Mouse (Mus musculus): Measurements from ENCODE around the gene Ubxn7. TPM values are rescaled to one million over a fixed set of nuclear protein-coding genes. Genes with fewer than 3 reads are reported as not detected.

Gene Ubxn7
- polyA plus RNA-seq (2012; rRNA removed; ENCODE audit: low replicate concordance): 6.5 and 13.0 TPM in 2 replicates

DNA sequence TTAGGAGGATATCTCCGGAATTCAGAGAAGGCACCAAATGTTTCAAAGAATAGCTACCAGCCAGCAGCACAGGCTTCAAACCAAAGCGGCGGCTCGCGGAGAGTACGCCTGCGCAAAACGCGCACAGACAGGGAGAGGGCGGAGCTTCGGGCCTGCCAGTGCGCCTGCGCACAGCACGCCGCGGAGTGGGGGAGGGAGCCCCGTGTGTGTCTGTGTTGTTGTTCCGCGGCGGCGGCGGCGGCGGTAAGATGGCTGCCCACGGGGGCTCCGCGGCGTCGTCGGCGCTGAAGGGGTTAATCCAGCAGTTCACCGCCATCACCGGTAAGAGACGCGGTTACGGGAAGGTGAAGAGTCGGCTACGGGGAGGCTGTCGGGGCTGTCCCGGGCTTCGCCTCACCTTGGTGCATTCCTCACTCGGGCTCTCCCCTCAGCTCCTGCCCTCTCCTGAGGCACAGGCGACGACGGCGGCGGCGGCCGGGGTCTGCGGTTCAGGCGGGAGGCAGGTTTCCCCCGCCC is at the start of gene Ubxn7:
Ubxn7 (plus strand) TSS at position 218 of the 516 bp plus-strand sequence.

GRCm38 (mm10) chr16:32400267-32400666 is 68.2 kb downstream of the Ubxn7 start, which contains the start of gene Tm4sf19:
Gene Tm4sf19, plus strand, starts transcription at chr16:32400506.

GRCm38 (mm10) chr16:32419517-32420483 is 87.7 kb downstream of the Ubxn7 start, which contains the start of gene Tctex1d2:
Gene Tctex1d2, plus strand, starts transcription at chr16:32419702.

GRCm38 (mm10) chr16:32430474-32431046 is 98.5 kb downstream of the Ubxn7 start, which contains the start of gene Pcyt1a:
Gene Pcyt1a, plus strand, starts transcription at chr16:32430921.

Other genes starting within 250 kb of the Ubxn7 start
- 29.2 and 39.3 TPM in 2 replicates for gene Pigx, start 232.5 kb upstream of the Ubxn7 start, polyA plus RNA-seq (2012; rRNA removed; ENCODE audit: low replicate concordance)
- 10.3 and 11.5 TPM in 2 replicates for gene Cep19, start 232.5 kb upstream of the Ubxn7 start, polyA plus RNA-seq (2012; rRNA removed; ENCODE audit: low replicate concordance)
- gene Nrros, start 166.7 kb upstream of the Ubxn7 start, polyA plus RNA-seq (2012; rRNA removed; ENCODE audit: low replicate concordance): 78.3 and 94.4 TPM in 2 replicates
- gene Bex6, start 152.4 kb upstream of the Ubxn7 start, polyA plus RNA-seq (2012; rRNA removed; ENCODE audit: low replicate concordance): 0.13 and 0.56 TPM in 2 replicates
- gene Fbxo45, start 85.1 kb upstream of the Ubxn7 start, polyA plus RNA-seq (2012; rRNA removed; ENCODE audit: low replicate concordance): 5.3 and 6.6 TPM in 2 replicates
- 2.0 and 4.7 TPM in 2 replicates for gene Wdr53, start 85.0 kb upstream of the Ubxn7 start, polyA plus RNA-seq (2012; rRNA removed; ENCODE audit: low replicate concordance)
- gene Smco1, start 60.8 kb upstream of the Ubxn7 start, polyA plus RNA-seq (2012; rRNA removed; ENCODE audit: low replicate concordance): 9.6 TPM in 1 of 2 replicates, not detected in the other
- 6.2 and 7.4 TPM in 2 replicates for gene Rnf168, start 54.8 kb upstream of the Ubxn7 start, polyA plus RNA-seq (2012; rRNA removed; ENCODE audit: low replicate concordance)
- 0.20 TPM in 1 of 2 replicates, not detected in the other for gene Tm4sf19, start 68.2 kb downstream of the Ubxn7 start, polyA plus RNA-seq (2012; rRNA removed; ENCODE audit: low replicate concordance)
- 2.2 and 4.4 TPM in 2 replicates for gene Tctex1d2, start 87.4 kb downstream of the Ubxn7 start, polyA plus RNA-seq (2012; rRNA removed; ENCODE audit: low replicate concordance)
- gene Pcyt1a, start 98.7 kb downstream of the Ubxn7 start, polyA plus RNA-seq (2012; rRNA removed; ENCODE audit: low replicate concordance): 23.3 and 36.9 TPM in 2 replicates
- not detected in 2 replicates for gene Slc51a, start 155.6 kb downstream of the Ubxn7 start, polyA plus RNA-seq (2012; rRNA removed; ENCODE audit: low replicate concordance)
- gene Zdhhc19, start 164.0 kb downstream of the Ubxn7 start, polyA plus RNA-seq (2012; rRNA removed; ENCODE audit: low replicate concordance): not detected in 2 replicates

Data from mammary gland, adult 2 months (tissue).